Mouse (Mus musculus) retina, embryonic 14.5 days (tissue): Measurements from ENCODE around the gene Exd2.

Experiments used
- DNase-seq: peaks from one replicate; pipeline ENCODE4 v3.0.0-alpha.2; 2015; ENCODE audit warnings: low spot score

Gene Exd2

GRCm38 (mm10) chr12:80462942-80463651, at the start of gene Exd2:
Gene Exd2, plus strand, starts transcription at chr12:80463095.
- peak; percentile 91 for DNase-seq

GRCm38 (mm10) chr12:80415100-80415499, 47.8 kb upstream of the Exd2 start:
- no peak for DNase-seq

GRCm38 (mm10) chr12:80427683-80428082, 35.2 kb upstream of the Exd2 start:
- no peak for DNase-seq

GRCm38 (mm10) chr12:80433266-80433665, 29.6 kb upstream of the Exd2 start:
- DNase-seq: no peak

- no peak for DNase-seq
Measured at GRCm38 (mm10) chr12:80434601-80434960, 28.3 kb upstream of the Exd2 start.

- DNase-seq: peak; percentile 82
Measured at GRCm38 (mm10) chr12:80434961-80435691, 27.8 kb upstream of the Exd2 start.

GRCm38 (mm10) chr12:80435887-80436286, 27.0 kb upstream of the Exd2 start:
- no peak for DNase-seq

GRCm38 (mm10) chr12:80436336-80436976, 26.4 kb upstream of the Exd2 start, which contains the start of gene Dcaf5:
Gene Dcaf5, minus strand, starts transcription at chr12:80436601.
- peak; percentile 84 for DNase-seq

GRCm38 (mm10) chr12:80437051-80437675, 25.7 kb upstream of the Exd2 start:
- DNase-seq: peak; percentile 12

GRCm38 (mm10) chr12:80440957-80441356, 21.9 kb upstream of the Exd2 start:
- DNase-seq: peak; percentile 39

- DNase-seq: no peak
Measured at GRCm38 (mm10) chr12:80444525-80445109, 18.3 kb upstream of the Exd2 start.

GRCm38 (mm10) chr12:80453506-80453905, 9.4 kb upstream of the Exd2 start:
- no peak for DNase-seq

- DNase-seq: no peak
Measured at GRCm38 (mm10) chr12:80458033-80458432, 4.9 kb upstream of the Exd2 start.

- peak; percentile 59 for DNase-seq
Measured at GRCm38 (mm10) chr12:80462292-80462896, 501 bp upstream of the Exd2 start.

GRCm38 (mm10) chr12:80463666-80464269, 873 bp downstream of the Exd2 start:
- peak; percentile 22 for DNase-seq

- DNase-seq: no peak
Measured at GRCm38 (mm10) chr12:80470206-80470605, 7.3 kb downstream of the Exd2 start.

GRCm38 (mm10) chr12:80471926-80472325, 9.0 kb downstream of the Exd2 start:
- no peak for DNase-seq

- DNase-seq: no peak
Measured at GRCm38 (mm10) chr12:80473731-80474130, 10.8 kb downstream of the Exd2 start.

GRCm38 (mm10) chr12:80479986-80480385, 17.1 kb downstream of the Exd2 start:
- no peak for DNase-seq

GRCm38 (mm10) chr12:80483397-80483796, 20.5 kb downstream of the Exd2 start:
- DNase-seq: no peak

- DNase-seq: no peak
Measured at GRCm38 (mm10) chr12:80493311-80493710, 30.4 kb downstream of the Exd2 start.
